Mouse (Mus musculus): ENCODE data around the gene Syncrip. TPM values are rescaled to one million over a fixed set of nuclear protein-coding genes. Genes with fewer than 3 reads are reported as not detected.
"Not testable (repeated sequence)": the region's sequence is repeated elsewhere in the genome, so short reads cannot be mapped to it uniquely, and the experiment has no call there.

The Syncrip gene
- polyA plus RNA-seq, 1 experiment, result 101 TPM

- WGBS, result 2% methylated on average over 1 of the region's 1 CpGs
- TF ChIP-seq CTCF (IDR thresholded peaks at IDR 0.05; ENCODE audit: control insufficient read depth, insufficient read depth, low read length) (no peak), POLR2A (IDR thresholded peaks at IDR 0.05; ENCODE audit: borderline replicate concordance, control insufficient read depth, low read depth, low read length) (no peak)
- no peaks in the 10 kb centered on the region for H3K4me1 ChIP-seq (ENCODE audit: control insufficient read depth, insufficient read depth, low read length)
- H3K27ac ChIP-seq (ENCODE audit: control insufficient read depth, insufficient read depth, low read depth, low read length, poor library complexity), result no peak overlapping the region
- H3K4me3 ChIP-seq (replicated peaks; ENCODE audit: control insufficient read depth, low read depth, low read length), result peak overlapping the region; percentile 22
These were observed 2.3 kb downstream of the Syncrip start for GRCm38 (mm10) chr9:88480120-88480519.

- H3K4me1 ChIP-seq (ENCODE audit: control insufficient read depth, insufficient read depth, low read length), result no peaks in the 10 kb centered on the region
- H3K4me3 ChIP-seq (replicated peaks; ENCODE audit: control insufficient read depth, low read depth, low read length), result no peak overlapping the region
- WGBS, result 44% methylated on average over 1 of the region's 1 CpGs
- TF ChIP-seq POLR2A (IDR thresholded peaks at IDR 0.05; ENCODE audit: borderline replicate concordance, control insufficient read depth, low read depth, low read length) (no peak), CTCF (IDR thresholded peaks at IDR 0.05; ENCODE audit: control insufficient read depth, insufficient read depth, low read length) (no peak)
- H3K27ac ChIP-seq (ENCODE audit: control insufficient read depth, insufficient read depth, low read depth, low read length, poor library complexity), result no peak overlapping the region
These were observed 6.2 kb downstream of the Syncrip start for GRCm38 (mm10) chr9:88476138-88476537.

GRCm38 (mm10) chr9:88461017-88461416, 21.4 kb downstream of the Syncrip start:
- H3K4me3 ChIP-seq (replicated peaks; ENCODE audit: control insufficient read depth, low read depth, low read length); H3K4me1 ChIP-seq (ENCODE audit: control insufficient read depth, insufficient read depth, low read length); H3K27ac ChIP-seq (ENCODE audit: control insufficient read depth, insufficient read depth, low read depth, low read length, poor library complexity): not testable (repeated sequence)
- WGBS, result 77% methylated on average over 3 of the region's 4 CpGs

- Histone ChIP-seq H3K4me1 (ENCODE audit: control insufficient read depth, insufficient read depth, low read length) (no peaks in the 10 kb centered on the region; the same call in 1 of the 2 replicates), H3K4me3 (replicated peaks; ENCODE audit: control insufficient read depth, low read depth, low read length) (no peak overlapping the region), H3K27ac (ENCODE audit: control insufficient read depth, insufficient read depth, low read depth, low read length, poor library complexity) (no peak overlapping the region)
- whole genome bisulfite sequencing, result 31% methylated on average over 5 of the region's 5 CpGs
- TF ChIP-seq POLR2A (IDR thresholded peaks at IDR 0.05; ENCODE audit: borderline replicate concordance, control insufficient read depth, low read depth, low read length) (no peak), CTCF (IDR thresholded peaks at IDR 0.05; ENCODE audit: control insufficient read depth, insufficient read depth, low read length) (no peak)
These were observed 42.4 kb downstream of the Syncrip start for GRCm38 (mm10) chr9:88439991-88440390.

GRCm38 (mm10) chr9:88439238-88439600, 43.2 kb downstream of the Syncrip start:
- under 1% methylated on average over 17 of the region's 17 CpGs for WGBS
- Histone ChIP-seq H3K4me3 (replicated peaks; ENCODE audit: control insufficient read depth, low read depth, low read length) (peak overlapping the region; percentile 81), H3K4me1 (ENCODE audit: control insufficient read depth, insufficient read depth, low read length) (no peaks in the 10 kb centered on the region; the same call in 1 of the 2 replicates), H3K27ac (ENCODE audit: control insufficient read depth, insufficient read depth, low read depth, low read length, poor library complexity) (peak overlapping the region; percentile 59)
- TF ChIP-seq CTCF (IDR thresholded peaks at IDR 0.05; ENCODE audit: control insufficient read depth, insufficient read depth, low read length) (no peak), POLR2A (IDR thresholded peaks at IDR 0.05; ENCODE audit: borderline replicate concordance, control insufficient read depth, low read depth, low read length) (no peak)

- H3K4me1 ChIP-seq (ENCODE audit: control insufficient read depth, insufficient read depth, low read length), result no peaks in the 10 kb centered on the region; the same call in 1 of the 2 replicates
- H3K4me3 ChIP-seq (replicated peaks; ENCODE audit: control insufficient read depth, low read depth, low read length), result peak within 1 kb of the TSS; percentile 81
- peak; percentile 50; the same call in 1 of the 2 replicates for TF ChIP-seq POLR2A (IDR thresholded peaks at IDR 0.05; ENCODE audit: borderline replicate concordance, control insufficient read depth, low read depth, low read length)
- TF ChIP-seq CTCF (IDR thresholded peaks at IDR 0.05; ENCODE audit: control insufficient read depth, insufficient read depth, low read length), result no peak; the same call in 1 of the 2 replicates
- H3K27ac ChIP-seq (ENCODE audit: control insufficient read depth, insufficient read depth, low read depth, low read length, poor library complexity), result peak within 1 kb of the TSS; percentile 59
- under 1% methylated on average over 62 of the region's 62 CpGs for WGBS
These were observed 43.7 kb downstream of the Syncrip start, which contains the start of gene Snx14 for GRCm38 (mm10) chr9:88438555-88439237. Snx14 (minus strand) TSS chr9:88438958.

- Histone ChIP-seq H3K4me3 (replicated peaks; ENCODE audit: control insufficient read depth, low read depth, low read length) (peak overlapping the region; percentile 81), H3K4me1 (ENCODE audit: control insufficient read depth, insufficient read depth, low read length) (no peaks in the 10 kb centered on the region; the same call in 1 of the 2 replicates), H3K27ac (ENCODE audit: control insufficient read depth, insufficient read depth, low read depth, low read length, poor library complexity) (peak overlapping the region; percentile 59)
- no peak for TF ChIP-seq CTCF (IDR thresholded peaks at IDR 0.05; ENCODE audit: control insufficient read depth, insufficient read depth, low read length)
- TF ChIP-seq POLR2A (IDR thresholded peaks at IDR 0.05; ENCODE audit: borderline replicate concordance, control insufficient read depth, low read depth, low read length), result no peak
- WGBS, result under 1% methylated on average over 15 of the region's 15 CpGs
These were observed 44.2 kb downstream of the Syncrip start for GRCm38 (mm10) chr9:88438237-88438554.

GRCm38 (mm10) chr9:88437342-88438236, 44.8 kb downstream of the Syncrip start:
- Histone ChIP-seq H3K4me1 (ENCODE audit: control insufficient read depth, insufficient read depth, low read length) (no peaks in the 10 kb centered on the region; the same call in 1 of the 2 replicates), H3K4me3 (replicated peaks; ENCODE audit: control insufficient read depth, low read depth, low read length) (peak overlapping the region; percentile 81), H3K27ac (ENCODE audit: control insufficient read depth, insufficient read depth, low read depth, low read length, poor library complexity) (no peak overlapping the region)
- TF ChIP-seq CTCF (IDR thresholded peaks at IDR 0.05; ENCODE audit: control insufficient read depth, insufficient read depth, low read length) (no peak), POLR2A (IDR thresholded peaks at IDR 0.05; ENCODE audit: borderline replicate concordance, control insufficient read depth, low read depth, low read length) (no peak)
- 23% methylated on average over 10 of the region's 10 CpGs for WGBS
